Mouse (Mus musculus): Measurements from ENCODE around the gene Ak2. TPM values are rescaled to one million over a fixed set of nuclear protein-coding genes. Genes with fewer than 3 reads are reported as not detected.

Ak2 gene
- polyA plus RNA-seq, 1 experiment, result 107 TPM

GRCm38 (mm10) chr4:129003720-129004119, 12.0 kb downstream of the Ak2 start:
- TF ChIP-seq POLR2A (IDR thresholded peaks at IDR 0.05; ENCODE audit: low read depth, low read length), result no peak
- TF ChIP-seq CTCF (IDR thresholded peaks at IDR 0.05; ENCODE audit: borderline replicate concordance, insufficient read depth, low read length), result no peak
- peaks cover 14% of the 10 kb centered on the region for H3K4me1 ChIP-seq (ENCODE audit: control insufficient read depth, insufficient read depth, low read length)
- H3K4me3 ChIP-seq (ENCODE audit: insufficient read depth, low read length), result no peak overlapping the region
- H3K27ac ChIP-seq (ENCODE audit: insufficient read depth, low read length), result no peak overlapping the region

GRCm38 (mm10) chr4:129008006-129008519, 16.3 kb downstream of the Ak2 start:
- H3K4me1 ChIP-seq (ENCODE audit: control insufficient read depth, insufficient read depth, low read length), result peaks cover 26% of the 10 kb centered on the region
- H3K27ac ChIP-seq (ENCODE audit: insufficient read depth, low read length), result peak overlapping the region; percentile 62
- no peak for TF ChIP-seq POLR2A (IDR thresholded peaks at IDR 0.05; ENCODE audit: low read depth, low read length)
- no peak for TF ChIP-seq CTCF (IDR thresholded peaks at IDR 0.05; ENCODE audit: borderline replicate concordance, insufficient read depth, low read length)
- H3K4me3 ChIP-seq (ENCODE audit: insufficient read depth, low read length), result no peak overlapping the region

GRCm38 (mm10) chr4:129008672-129009071, 16.9 kb downstream of the Ak2 start:
- peaks cover 26% of the 10 kb centered on the region for H3K4me1 ChIP-seq (ENCODE audit: control insufficient read depth, insufficient read depth, low read length)
- TF ChIP-seq POLR2A (IDR thresholded peaks at IDR 0.05; ENCODE audit: low read depth, low read length) (0 out of 2 replicates have a peak, but pooled peaks have one; percentile 9), CTCF (IDR thresholded peaks at IDR 0.05; ENCODE audit: borderline replicate concordance, insufficient read depth, low read length) (no peak)
- H3K4me3 ChIP-seq (ENCODE audit: insufficient read depth, low read length), result no peak overlapping the region
- peak overlapping the region; percentile 65 for H3K27ac ChIP-seq (ENCODE audit: insufficient read depth, low read length)

GRCm38 (mm10) chr4:129009521-129009920, 17.8 kb downstream of the Ak2 start:
- H3K4me1 ChIP-seq (ENCODE audit: control insufficient read depth, insufficient read depth, low read length), result peaks cover 26% of the 10 kb centered on the region
- no peak for TF ChIP-seq CTCF (IDR thresholded peaks at IDR 0.05; ENCODE audit: borderline replicate concordance, insufficient read depth, low read length)
- TF ChIP-seq POLR2A (IDR thresholded peaks at IDR 0.05; ENCODE audit: low read depth, low read length), result 0 out of 2 replicates have a peak, but pooled peaks have one; percentile 24
- peak overlapping the region; percentile 65 for H3K27ac ChIP-seq (ENCODE audit: insufficient read depth, low read length)
- H3K4me3 ChIP-seq (ENCODE audit: insufficient read depth, low read length), result no peak overlapping the region

- TF ChIP-seq POLR2A (IDR thresholded peaks at IDR 0.05; ENCODE audit: low read depth, low read length), result no peak
- TF ChIP-seq CTCF (IDR thresholded peaks at IDR 0.05; ENCODE audit: borderline replicate concordance, insufficient read depth, low read length), result no peak
- H3K27ac ChIP-seq (ENCODE audit: insufficient read depth, low read length), result peak overlapping the region; percentile 88
- peaks cover 34% of the 10 kb centered on the region for H3K4me1 ChIP-seq (ENCODE audit: control insufficient read depth, insufficient read depth, low read length)
- H3K4me3 ChIP-seq (ENCODE audit: insufficient read depth, low read length), result no peak overlapping the region
Observed at GRCm38 (mm10) chr4:129011604-129012121, 19.9 kb downstream of the Ak2 start.

DNA sequence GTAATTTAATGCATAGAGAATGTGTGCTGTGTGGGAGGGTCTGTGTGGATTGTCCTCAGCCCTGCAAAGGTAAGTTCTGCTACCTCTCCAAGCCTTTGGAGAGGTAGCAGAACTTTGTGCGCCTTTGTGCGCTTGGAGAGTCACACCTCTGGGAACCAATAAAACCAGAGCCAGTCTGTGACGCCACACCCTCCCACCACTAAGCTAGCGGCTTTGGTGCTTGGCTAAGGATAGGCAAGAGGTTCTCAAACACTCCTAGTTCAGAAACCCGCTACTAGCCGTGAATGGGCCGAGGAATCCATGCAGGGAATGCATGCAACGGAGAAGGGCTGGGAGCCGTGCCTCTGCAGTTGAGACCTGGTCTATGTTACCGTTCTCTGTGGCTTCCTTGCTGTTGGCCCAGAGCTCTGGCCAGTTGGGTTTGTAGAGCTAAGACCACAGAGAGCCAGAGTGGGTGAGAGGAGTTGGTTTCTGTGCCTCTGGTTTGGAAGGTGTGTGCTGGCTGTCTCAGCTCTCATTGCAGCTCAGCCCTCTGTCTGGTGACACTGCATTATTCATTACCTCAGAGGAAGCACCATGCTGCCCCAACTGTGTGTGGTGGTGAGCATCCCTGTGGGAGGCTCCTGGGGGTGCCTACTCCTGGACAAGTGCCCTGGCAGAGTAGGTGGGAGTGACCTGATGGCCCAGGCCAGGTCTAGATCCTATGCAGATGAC, 21.6 kb downstream of the Ak2 start:
- peaks cover 26% of the 10 kb centered on the region for H3K4me1 ChIP-seq (ENCODE audit: control insufficient read depth, insufficient read depth, low read length)
- TF ChIP-seq CTCF (IDR thresholded peaks at IDR 0.05; ENCODE audit: borderline replicate concordance, insufficient read depth, low read length) (no peak), POLR2A (IDR thresholded peaks at IDR 0.05; ENCODE audit: low read depth, low read length) (no peak)
- H3K4me3 ChIP-seq (ENCODE audit: insufficient read depth, low read length), result no peak overlapping the region
- peak overlapping the region; percentile 88; the same call in 1 of the 2 replicates for H3K27ac ChIP-seq (ENCODE audit: insufficient read depth, low read length)

DNA sequence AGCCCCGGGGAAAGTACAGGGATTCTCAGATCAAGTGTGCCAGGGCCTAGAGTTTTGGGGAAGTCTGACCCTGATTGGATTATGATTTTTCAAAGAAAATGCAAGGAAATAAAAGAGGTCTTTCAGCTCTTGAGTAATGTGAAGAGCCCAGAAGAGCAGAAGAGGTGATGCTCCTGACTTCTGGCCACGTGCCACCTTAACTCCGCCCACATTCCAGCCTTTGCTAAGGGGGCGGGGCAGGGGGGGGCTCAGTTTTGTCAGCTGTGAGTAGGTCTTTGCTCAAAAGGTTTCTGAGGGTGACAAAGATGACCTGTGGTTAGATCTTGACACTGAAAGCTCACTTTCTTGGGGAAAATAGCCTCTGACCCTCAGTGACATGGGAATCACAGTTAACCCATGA, 24.6 kb downstream of the Ak2 start:
- H3K4me3 ChIP-seq (ENCODE audit: insufficient read depth, low read length), result no peak overlapping the region
- peaks cover 30% of the 10 kb centered on the region for H3K4me1 ChIP-seq (ENCODE audit: control insufficient read depth, insufficient read depth, low read length)
- H3K27ac ChIP-seq (ENCODE audit: insufficient read depth, low read length), result no peak overlapping the region
- TF ChIP-seq CTCF (IDR thresholded peaks at IDR 0.05; ENCODE audit: borderline replicate concordance, insufficient read depth, low read length) (no peak), POLR2A (IDR thresholded peaks at IDR 0.05; ENCODE audit: low read depth, low read length) (no peak)

DNA sequence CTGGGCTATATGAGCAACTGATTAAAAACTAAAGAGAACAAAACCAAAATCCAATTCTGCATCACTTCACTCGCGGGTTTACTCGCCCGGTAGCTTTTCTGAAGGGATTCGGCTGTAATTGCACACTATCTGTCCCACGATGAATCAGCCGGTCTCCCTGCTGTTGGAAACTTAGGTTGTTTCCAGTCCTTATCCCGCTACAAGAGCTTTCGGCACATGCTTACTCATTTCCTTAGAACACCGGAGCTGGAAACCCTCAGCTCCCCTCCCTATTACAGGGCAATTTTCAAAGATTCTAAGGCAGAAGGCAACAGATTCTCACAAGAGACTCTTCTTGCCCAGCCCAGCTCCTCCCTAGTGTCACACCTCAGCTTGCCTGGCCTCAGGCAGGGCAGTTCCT, 25.4 kb downstream of the Ak2 start:
- Histone ChIP-seq H3K4me3 (ENCODE audit: insufficient read depth, low read length) (no peak overlapping the region), H3K4me1 (ENCODE audit: control insufficient read depth, insufficient read depth, low read length) (peaks cover 28% of the 10 kb centered on the region), H3K27ac (ENCODE audit: insufficient read depth, low read length) (peak overlapping the region; percentile 51; the same call in 1 of the 2 replicates)
- TF ChIP-seq POLR2A (IDR thresholded peaks at IDR 0.05; ENCODE audit: low read depth, low read length) (no peak), CTCF (IDR thresholded peaks at IDR 0.05; ENCODE audit: borderline replicate concordance, insufficient read depth, low read length) (no peak)

DNA sequence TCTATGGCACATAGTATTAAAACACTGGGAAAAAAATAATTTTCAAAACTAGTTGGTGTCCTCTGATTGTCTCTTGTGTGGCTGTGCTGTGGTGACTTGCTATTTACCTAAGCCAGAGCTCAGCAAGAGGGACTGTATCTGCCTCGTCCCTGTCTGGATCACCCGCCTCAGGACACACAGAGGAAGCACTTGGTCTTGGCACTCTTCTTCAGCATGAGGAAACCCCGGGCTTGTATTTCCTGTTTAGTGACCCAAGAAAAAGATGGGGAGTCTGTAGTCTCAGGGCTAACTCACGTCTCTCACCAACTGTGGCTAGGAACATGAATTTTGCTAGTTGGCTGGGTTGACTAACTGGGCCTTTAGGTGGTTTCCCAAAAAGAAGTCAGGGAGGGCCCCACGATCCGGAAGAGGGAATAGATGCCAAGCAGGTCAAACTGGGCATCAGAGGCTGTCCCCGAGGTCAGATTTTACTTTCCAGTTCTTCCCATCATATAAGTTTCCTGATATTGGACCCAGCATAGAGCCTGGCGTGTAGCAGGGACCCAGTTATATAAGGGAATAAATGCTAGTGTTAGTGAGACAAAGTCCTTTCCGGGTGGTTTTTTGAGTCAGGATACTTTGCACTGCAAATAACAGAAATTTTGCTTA, 27.2 kb downstream of the Ak2 start:
- Histone ChIP-seq H3K27ac (ENCODE audit: insufficient read depth, low read length) (no peak overlapping the region), H3K4me1 (ENCODE audit: control insufficient read depth, insufficient read depth, low read length) (peaks cover 21% of the 10 kb centered on the region), H3K4me3 (ENCODE audit: insufficient read depth, low read length) (no peak overlapping the region)
- TF ChIP-seq POLR2A (IDR thresholded peaks at IDR 0.05; ENCODE audit: low read depth, low read length) (no peak), CTCF (IDR thresholded peaks at IDR 0.05; ENCODE audit: borderline replicate concordance, insufficient read depth, low read length) (no peak)

DNA sequence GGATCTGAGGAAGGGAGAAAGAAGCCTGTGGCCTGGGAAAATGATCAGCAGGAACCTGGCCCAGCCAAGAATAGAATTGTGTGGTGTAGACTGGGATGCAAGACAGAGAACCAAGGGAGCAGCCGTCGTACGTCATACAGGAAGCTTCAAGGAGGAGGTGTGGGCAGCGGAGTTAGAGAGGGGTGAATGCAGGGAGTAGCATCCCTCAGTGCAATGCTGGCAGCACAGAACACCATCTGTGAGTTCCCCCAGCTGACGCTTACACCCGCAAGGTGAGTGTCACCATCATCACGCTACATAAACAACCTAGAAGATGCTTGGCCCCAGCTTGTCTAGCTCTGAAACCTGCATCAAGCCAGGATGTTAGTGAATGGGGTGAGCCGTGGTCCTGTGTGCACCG, 28.0 kb downstream of the Ak2 start:
- TF ChIP-seq CTCF (IDR thresholded peaks at IDR 0.05; ENCODE audit: borderline replicate concordance, insufficient read depth, low read length) (no peak), POLR2A (IDR thresholded peaks at IDR 0.05; ENCODE audit: low read depth, low read length) (no peak)
- Histone ChIP-seq H3K27ac (ENCODE audit: insufficient read depth, low read length) (no peak overlapping the region), H3K4me3 (ENCODE audit: insufficient read depth, low read length) (no peak overlapping the region), H3K4me1 (ENCODE audit: control insufficient read depth, insufficient read depth, low read length) (peaks cover 23% of the 10 kb centered on the region)
